Mouse (Mus musculus) midbrain, embryonic 13.5 days (tissue): ENCODE results near the gene Gpr55. TPM values are rescaled to one million over a fixed set of nuclear protein-coding genes. Genes with fewer than 3 reads are reported as not detected.

Experiments used
- ATAC-seq: fragments of 200-750 bp; cut with Nextera tagmentation; 2 replicates; pipeline ENCODE4 v1.8.0; 2017; ENCODE audit warnings: mild to moderate bottlenecking, moderate TSS enrichment, moderate library complexity
- H3K27ac ChIP-seq: fragments of 300-500 bp; sonication (generic); 2 replicates; pipeline ENCODE4 v1.5.1; 2015; ENCODE audit warnings: inconsistent platforms, mild to moderate bottlenecking, moderate library complexity
- H3K27me3 ChIP-seq: fragments of 300-500 bp; sonication (generic); 2 replicates; pipeline ENCODE4 v1.6.1; 2015; ENCODE audit warnings: mild to moderate bottlenecking, inconsistent platforms
- H3K36me3 ChIP-seq: fragments of 300-500 bp; sonication (generic); 2 replicates; pipeline ENCODE4 v1.6.1; 2015; ENCODE audit warnings: mild to moderate bottlenecking, inconsistent platforms
- H3K4me1 ChIP-seq: fragments of 300-500 bp; sonication (generic); replicated peaks from 2 replicates; pipeline ENCODE4 v1.6.1; 2015; ENCODE audit warnings: inconsistent platforms
- H3K4me2 ChIP-seq: fragments of 300-500 bp; sonication (generic); replicated peaks from 2 replicates; pipeline ENCODE4 v1.6.1; 2015; ENCODE audit warnings: moderate library complexity, mild to moderate bottlenecking, inconsistent platforms
- H3K4me3 ChIP-seq: fragments of 300-500 bp; sonication (generic); replicated peaks from 2 replicates; pipeline ENCODE4 v1.5.1; 2015; ENCODE audit warnings: mild to moderate bottlenecking, inconsistent platforms
- H3K9ac ChIP-seq: fragments of 300-500 bp; sonication (generic); replicated peaks from 2 replicates; pipeline ENCODE4 v1.6.1; 2015; ENCODE audit warnings: mild to moderate bottlenecking, inconsistent platforms
- H3K9me3 ChIP-seq: fragments of 300-500 bp; sonication (generic); 2 replicates; pipeline ENCODE4 v1.6.1; 2016; ENCODE audit warnings: mild to moderate bottlenecking, inconsistent platforms
- WGBS: fragments of 180-500 bp; shearing (Covaris S2); methylation state at CpG from one replicate; pipeline ENCODE4 v1.1.7; 2015; 5-methylcytosine and 5-hydroxymethylcytosine counted together
- polyA plus RNA-seq: library from polyadenylated mRNA; unstranded; fragments of >200 nt; fragmentation: Nextera tagmentation; extraction: Ambion mirVana; gene quantifications from 2 replicates; pipeline ENCODE4 v1.2.1, GENCODE M21; 2015

The Gpr55 gene
- polyA plus RNA-seq, 1 experiment from 2014 or later, result 0.07 TPM

DNA sequence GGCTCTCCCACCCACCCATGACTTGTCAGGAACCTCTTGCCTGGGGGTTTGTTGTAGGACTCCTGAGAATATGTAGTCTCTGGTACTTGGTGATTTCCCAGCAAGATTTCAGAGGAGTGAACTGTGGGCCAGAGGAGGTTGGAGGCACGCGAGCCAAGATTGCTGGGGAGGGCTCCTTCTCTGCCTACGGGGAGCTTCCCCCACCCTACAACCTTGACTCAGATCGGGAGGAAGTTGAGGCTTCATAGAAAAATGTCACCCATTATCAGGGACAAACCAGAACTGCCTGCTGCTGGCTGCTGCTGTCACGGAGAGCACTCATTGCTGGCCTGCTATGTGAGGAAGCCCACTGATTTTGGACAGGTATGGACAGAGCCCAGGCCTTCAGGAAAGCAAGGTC, 3.5 kb downstream of the Gpr55 start:
- Histone ChIP-seq H3K4me1 (peaks cover 8% of the 10 kb centered on the region; the same call in 1 of the 2 replicates), H3K27me3 (no peaks in the 10 kb centered on the region), H3K4me3 (no peak overlapping the region), H3K9ac (no peak overlapping the region), H3K4me2 (no peak overlapping the region), H3K9me3 (no peaks in the 10 kb centered on the region), H3K36me3 (no peaks in the 10 kb centered on the region), H3K27ac (no peak overlapping the region)
- ATAC-seq, result no peak
- WGBS, result 88% methylated on average over 5 of the region's 5 CpGs

DNA sequence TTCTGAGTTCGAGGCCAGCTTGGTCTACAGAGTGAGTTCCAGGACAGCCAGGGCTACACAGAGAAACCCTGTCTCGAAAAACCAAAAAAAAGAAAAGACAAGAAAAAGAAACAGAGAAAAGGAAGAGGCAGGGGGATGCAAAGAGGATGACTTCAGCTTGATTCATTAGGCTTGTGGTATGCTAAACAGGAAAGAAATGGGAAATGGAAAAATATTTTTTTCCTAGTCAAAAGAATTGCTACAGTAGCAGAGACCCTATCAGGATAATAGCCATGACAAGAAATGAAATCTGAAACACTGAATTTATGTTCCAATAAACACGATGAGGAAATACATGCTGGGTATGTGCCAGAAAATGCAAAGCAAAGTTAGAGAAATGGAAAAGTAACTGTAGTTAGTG, 5.7 kb downstream of the Gpr55 start:
- H3K4me3 ChIP-seq, result no peak overlapping the region
- no peaks in the 10 kb centered on the region for H3K9me3 ChIP-seq
- no peaks in the 10 kb centered on the region for H3K36me3 ChIP-seq
- no peak for ATAC-seq
- no peak overlapping the region for H3K4me2 ChIP-seq
- H3K9ac ChIP-seq, result no peak overlapping the region
- H3K4me1 ChIP-seq, result peaks cover 8% of the 10 kb centered on the region; the same call in 1 of the 2 replicates
- H3K27ac ChIP-seq, result no peak overlapping the region
- 92% methylated on average over 3 of the region's 3 CpGs for WGBS
- no peaks in the 10 kb centered on the region for H3K27me3 ChIP-seq

DNA sequence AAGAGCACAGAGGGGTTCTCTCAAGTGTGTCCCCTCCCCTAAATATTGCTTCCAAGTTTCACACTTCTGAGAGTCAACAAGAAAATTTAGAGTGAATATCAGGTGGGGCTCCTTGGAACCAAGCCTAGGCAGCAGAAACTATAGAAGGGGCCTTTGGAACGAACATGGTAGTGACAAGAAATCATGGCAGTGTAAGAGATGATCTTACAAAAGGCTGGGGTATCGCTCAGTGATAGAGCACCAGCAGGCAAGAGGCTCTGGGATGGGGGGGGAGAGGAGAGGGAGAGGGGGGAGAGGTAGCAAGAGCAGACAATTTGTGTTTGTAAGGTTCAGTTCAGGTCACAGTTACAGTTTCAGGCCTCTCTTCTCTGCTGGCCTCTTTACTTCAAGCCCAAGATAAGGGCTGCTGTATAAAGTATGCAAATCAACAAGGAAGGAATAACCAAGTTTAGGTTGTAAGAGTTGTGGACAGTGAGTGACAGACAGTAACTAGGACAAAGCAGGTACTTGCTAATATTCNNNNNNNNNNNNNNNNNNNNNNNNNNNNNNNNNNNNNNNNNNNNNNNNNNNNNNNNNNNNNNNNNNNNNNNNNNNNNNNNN, 11.6 kb downstream of the Gpr55 start:
- Histone ChIP-seq H3K9ac (no peak overlapping the region), H3K36me3 (no peaks in the 10 kb centered on the region), H3K9me3 (peaks cover 8% of the 10 kb centered on the region), H3K4me2 (no peak overlapping the region), H3K4me1 (no peaks in the 10 kb centered on the region), H3K4me3 (no peak overlapping the region), H3K27me3 (no peaks in the 10 kb centered on the region), H3K27ac (no peak overlapping the region)
- ATAC-seq, result no peak
- WGBS, result 84% methylated on average over 2 of the region's 2 CpGs

DNA sequence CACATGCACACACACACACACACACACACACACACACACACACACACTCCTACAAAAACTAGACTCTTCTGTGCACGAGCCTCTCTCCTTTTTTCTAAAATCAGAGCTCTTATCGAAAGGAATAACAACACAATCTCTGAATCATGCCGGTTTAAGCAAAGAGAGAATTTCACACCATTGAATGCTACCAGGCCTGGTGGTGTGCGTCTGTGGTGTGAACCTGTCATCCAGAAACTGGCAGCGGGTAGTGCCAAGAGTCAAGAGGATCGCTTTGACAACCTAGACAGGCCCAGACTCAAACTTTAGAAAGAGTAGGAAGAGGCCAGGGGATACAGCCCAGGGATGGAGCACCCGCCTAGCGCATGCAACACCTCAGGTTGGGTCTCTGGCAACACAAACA, 18.5 kb downstream of the Gpr55 start:
- Histone ChIP-seq H3K9me3 (peaks cover 8% of the 10 kb centered on the region), H3K27me3 (no peaks in the 10 kb centered on the region), H3K27ac (no peak overlapping the region), H3K36me3 (no peaks in the 10 kb centered on the region), H3K4me1 (no peaks in the 10 kb centered on the region; the same call in 1 of the 2 replicates), H3K4me3 (no peak overlapping the region), H3K4me2 (no peak overlapping the region), H3K9ac (no peak overlapping the region)
- WGBS, result 88% methylated on average over 8 of the region's 8 CpGs
- ATAC-seq, result no peak

DNA sequence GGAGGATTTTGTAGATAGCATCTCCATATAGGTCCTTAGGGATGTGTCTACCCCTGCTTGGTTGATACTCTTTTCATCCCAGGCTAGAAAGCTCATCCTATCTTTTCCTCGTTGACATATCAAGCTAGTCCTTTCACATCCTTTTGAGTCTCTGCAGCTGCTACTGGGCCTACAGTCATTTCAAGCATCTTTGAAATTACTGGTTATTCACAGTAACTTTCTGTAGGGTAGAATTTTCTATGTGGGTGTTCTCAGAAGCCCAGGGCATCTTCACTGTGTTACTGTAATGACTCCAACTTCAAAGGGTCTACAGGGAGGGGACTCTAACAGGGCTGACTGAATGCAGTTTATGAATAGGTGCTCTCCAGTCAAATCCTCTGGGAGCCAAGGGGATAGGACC, 23.5 kb downstream of the Gpr55 start:
- no peak overlapping the region for H3K27ac ChIP-seq
- H3K9ac ChIP-seq, result no peak overlapping the region
- H3K4me3 ChIP-seq, result no peak overlapping the region
- no peaks in the 10 kb centered on the region for H3K36me3 ChIP-seq
- no peaks in the 10 kb centered on the region for H3K9me3 ChIP-seq
- no peaks in the 10 kb centered on the region for H3K27me3 ChIP-seq
- WGBS, result 85% methylated on average over 1 of the region's 1 CpGs
- H3K4me2 ChIP-seq, result no peak overlapping the region
- no peak for ATAC-seq
- H3K4me1 ChIP-seq, result peaks cover 28% of the 10 kb centered on the region

DNA sequence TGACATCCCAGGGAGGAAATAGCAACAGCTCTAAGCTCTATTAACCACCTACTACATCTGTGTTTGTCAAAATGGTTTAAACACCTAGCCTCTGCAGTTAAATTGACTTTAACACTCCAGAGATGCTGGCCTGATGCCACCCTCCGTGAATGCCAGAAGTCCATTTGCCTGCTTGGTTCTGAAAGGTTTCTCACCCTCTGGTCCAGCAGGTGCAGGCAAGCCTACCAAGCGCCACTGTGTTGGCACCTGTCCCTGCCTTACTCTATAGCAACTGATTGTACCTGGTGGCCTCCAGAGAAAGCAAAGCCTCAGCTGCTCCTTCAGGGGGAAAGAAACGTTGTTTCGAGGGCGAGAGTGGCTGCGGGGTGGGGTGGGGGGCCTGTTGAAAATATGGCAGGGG, 24.5 kb downstream of the Gpr55 start:
- no peak for ATAC-seq
- Histone ChIP-seq H3K4me1 (peaks cover 29% of the 10 kb centered on the region), H3K27me3 (no peaks in the 10 kb centered on the region), H3K36me3 (no peaks in the 10 kb centered on the region), H3K9me3 (no peaks in the 10 kb centered on the region), H3K4me3 (no peak overlapping the region), H3K27ac (no peak overlapping the region), H3K9ac (no peak overlapping the region), H3K4me2 (no peak overlapping the region)
- WGBS, result 82% methylated on average over 6 of the region's 6 CpGs

DNA sequence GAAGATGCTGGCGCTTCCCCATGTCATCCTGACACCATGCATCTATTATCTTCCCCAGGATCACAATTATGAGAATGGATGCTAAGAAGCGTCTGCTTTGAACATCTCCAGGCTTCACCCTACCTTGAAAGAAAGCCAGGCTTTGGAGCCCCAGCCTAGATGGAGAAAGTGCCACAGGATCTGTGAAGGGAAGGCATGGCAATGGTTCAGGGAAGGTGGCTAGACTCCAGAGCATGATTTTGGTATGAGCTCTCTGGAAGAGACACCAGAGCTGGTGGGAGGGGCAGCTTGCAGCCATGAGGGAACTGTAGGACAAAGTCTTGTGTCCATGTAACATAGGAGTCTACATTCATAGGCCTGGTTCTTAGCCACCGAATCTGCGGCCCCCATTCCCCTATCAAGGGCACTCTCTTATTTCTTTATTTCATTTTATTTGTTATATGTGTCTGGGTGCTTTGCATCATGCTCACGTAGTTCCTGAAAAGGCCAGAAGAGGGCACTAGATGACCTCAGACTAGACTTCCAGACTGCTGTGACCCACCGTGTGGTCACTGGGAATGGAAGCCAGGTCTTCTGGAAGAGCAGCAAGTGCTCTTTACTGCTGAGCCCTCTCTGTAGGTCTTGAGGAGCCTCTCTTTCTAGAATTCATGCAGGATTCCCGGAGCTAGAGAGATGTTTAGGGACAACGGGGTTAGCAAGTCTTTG, 25.5 kb downstream of the Gpr55 start:
- ATAC-seq, result no peak
- H3K27ac ChIP-seq, result no peak overlapping the region
- H3K27me3 ChIP-seq, result no peaks in the 10 kb centered on the region
- no peak overlapping the region for H3K9ac ChIP-seq
- no peaks in the 10 kb centered on the region for H3K36me3 ChIP-seq
- no peak overlapping the region for H3K4me3 ChIP-seq
- WGBS, result 49% methylated on average over 8 of the region's 8 CpGs
- H3K4me1 ChIP-seq, result peaks cover 29% of the 10 kb centered on the region
- no peaks in the 10 kb centered on the region for H3K9me3 ChIP-seq
- H3K4me2 ChIP-seq, result no peak overlapping the region

GRCm38 (mm10) chr1:85934560-85934959, 26.2 kb downstream of the Gpr55 start:
- H3K27ac ChIP-seq, result peak overlapping the region; percentile 49
- WGBS, result 11% methylated on average over 7 of the region's 7 CpGs
- H3K9ac ChIP-seq, result no peak overlapping the region
- no peak overlapping the region for H3K4me2 ChIP-seq
- H3K36me3 ChIP-seq, result no peaks in the 10 kb centered on the region
- H3K4me3 ChIP-seq, result no peak overlapping the region
- 0 out of 2 replicates have a peak, but pooled peaks have one; percentile 5 for ATAC-seq
- H3K27me3 ChIP-seq, result no peaks in the 10 kb centered on the region
- no peaks in the 10 kb centered on the region for H3K9me3 ChIP-seq
- peaks cover 30% of the 10 kb centered on the region for H3K4me1 ChIP-seq

DNA sequence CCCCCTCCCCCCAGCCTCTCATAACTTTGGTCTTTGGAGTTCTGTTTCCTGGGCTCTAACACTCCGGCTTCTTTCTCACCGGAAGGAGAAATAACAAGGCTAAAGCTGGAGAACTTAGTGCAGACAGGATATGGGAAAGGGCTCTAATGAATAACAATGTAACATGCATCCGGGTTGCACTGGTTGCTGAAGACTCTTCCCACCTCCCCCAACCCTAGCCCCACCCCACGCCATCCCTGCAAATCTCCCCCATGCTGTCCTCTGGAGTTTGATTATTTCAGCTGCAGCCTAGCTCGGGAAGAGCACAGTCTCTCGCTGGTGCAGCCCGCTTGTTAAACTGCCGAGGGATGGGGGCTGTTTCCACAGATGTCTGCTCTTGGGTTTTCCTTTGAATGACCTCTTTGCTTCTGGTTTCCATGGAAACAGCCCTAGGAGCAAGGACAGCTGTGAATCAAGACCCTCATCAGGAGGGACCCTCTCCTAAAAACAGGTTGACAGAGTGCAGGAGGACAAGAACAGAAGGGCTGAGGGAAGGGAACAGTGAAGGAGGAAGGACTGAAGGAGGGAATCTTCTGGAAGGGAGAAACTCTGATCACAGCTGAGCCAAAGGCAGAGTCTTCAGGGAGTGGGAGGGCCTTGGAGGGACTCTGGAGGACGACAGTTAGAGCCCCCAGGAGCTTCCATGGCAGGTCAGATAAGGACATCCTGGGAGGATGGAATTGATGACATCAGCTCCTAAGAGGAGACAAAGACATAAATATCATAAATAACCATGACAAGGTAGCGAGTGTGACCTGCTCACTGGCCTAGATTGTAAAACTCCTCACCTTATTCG, 27.0 kb downstream of the Gpr55 start:
- no peaks in the 10 kb centered on the region for H3K36me3 ChIP-seq
- no peak overlapping the region for H3K4me3 ChIP-seq
- ATAC-seq, result peak; percentile 75
- 12% methylated on average over 11 of the region's 11 CpGs for WGBS
- H3K4me1 ChIP-seq, result peaks cover 37% of the 10 kb centered on the region
- no peaks in the 10 kb centered on the region for H3K27me3 ChIP-seq
- peak overlapping the region; percentile 33 for H3K4me2 ChIP-seq
- H3K9me3 ChIP-seq, result no peaks in the 10 kb centered on the region
- no peak overlapping the region for H3K9ac ChIP-seq
- peak overlapping the region; percentile 49 for H3K27ac ChIP-seq

GRCm38 (mm10) chr1:85933226-85933625, 27.6 kb downstream of the Gpr55 start:
- Histone ChIP-seq H3K4me2 (peak overlapping the region; percentile 33; the same call in 1 of the 2 replicates), H3K9ac (no peak overlapping the region), H3K9me3 (no peaks in the 10 kb centered on the region), H3K27me3 (no peaks in the 10 kb centered on the region), H3K27ac (peak overlapping the region; percentile 49), H3K4me1 (peaks cover 44% of the 10 kb centered on the region), H3K36me3 (no peaks in the 10 kb centered on the region), H3K4me3 (no peak overlapping the region)
- no peak; the same call in 1 of the 2 replicates for ATAC-seq
- 22% methylated on average over 7 of the region's 7 CpGs for WGBS

- Histone ChIP-seq H3K36me3 (no peaks in the 10 kb centered on the region), H3K9me3 (no peaks in the 10 kb centered on the region), H3K27me3 (no peaks in the 10 kb centered on the region), H3K4me2 (no peak overlapping the region), H3K27ac (no peak overlapping the region), H3K4me3 (no peak overlapping the region), H3K9ac (no peak overlapping the region), H3K4me1 (peaks cover 51% of the 10 kb centered on the region)
- WGBS, result 86% methylated on average over 5 of the region's 5 CpGs
- ATAC-seq, result no peak
Measured at GRCm38 (mm10) chr1:85931170-85931569, 29.6 kb downstream of the Gpr55 start.

GRCm38 (mm10) chr1:85929406-85929805, 31.4 kb downstream of the Gpr55 start:
- Histone ChIP-seq H3K4me1 (peaks cover 42% of the 10 kb centered on the region), H3K27ac (peak overlapping the region; percentile 89; the same call in 1 of the 2 replicates), H3K4me3 (no peak overlapping the region), H3K4me2 (no peak overlapping the region), H3K9me3 (no peaks in the 10 kb centered on the region), H3K9ac (no peak overlapping the region), H3K36me3 (no peaks in the 10 kb centered on the region), H3K27me3 (no peaks in the 10 kb centered on the region)
- 87% methylated on average over 6 of the region's 6 CpGs for WGBS
- ATAC-seq, result no peak
